Mouse (Mus musculus) kidney, postnatal 4 days (tissue): Measurements from ENCODE around the gene Krt36.
A peak's percentile ranks its signal among the peaks of the same experiment; 100 is the strongest.

ENCODE experiments used
- DNase-seq, 2 experiments: peaks; one replicate each; pipeline ENCODE4 v3.0.0; 2021; ENCODE audit warnings: mixed read lengths in 2 of 2

The Krt36 gene

GRCm38 (mm10) chr11:100087861-100088260, 17.6 kb downstream of the Krt36 start, which contains the start of gene Krt32:
Gene Krt32 (minus strand): TSS chr11:100088226.
- DNase-seq: no peak

DNA sequence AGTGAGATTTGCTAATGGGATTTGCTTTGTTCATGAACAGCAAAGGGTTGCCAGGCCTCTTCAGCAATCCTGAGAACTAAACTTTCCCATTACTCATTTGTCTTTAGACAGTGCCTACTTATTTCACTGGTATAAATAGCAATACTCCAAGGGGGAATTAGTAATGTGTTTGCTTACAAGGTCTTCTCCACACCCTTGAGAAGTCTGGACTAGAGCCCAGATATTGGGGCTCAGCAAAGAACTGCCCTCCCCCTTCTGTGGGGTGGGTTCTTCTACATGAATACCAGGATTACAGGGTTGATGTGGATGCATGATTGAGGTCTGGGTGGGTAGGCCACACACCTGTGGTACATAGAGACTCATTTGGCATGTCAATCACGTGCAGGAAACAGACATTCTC, 31.6 kb downstream of the Krt36 start:
- no peak for DNase-seq

- peak in 1 of 2 experiments; percentile 18 for DNase-seq
These were observed 38.0 kb downstream of the Krt36 start for GRCm38 (mm10) chr11:100067293-100068036.

DNA sequence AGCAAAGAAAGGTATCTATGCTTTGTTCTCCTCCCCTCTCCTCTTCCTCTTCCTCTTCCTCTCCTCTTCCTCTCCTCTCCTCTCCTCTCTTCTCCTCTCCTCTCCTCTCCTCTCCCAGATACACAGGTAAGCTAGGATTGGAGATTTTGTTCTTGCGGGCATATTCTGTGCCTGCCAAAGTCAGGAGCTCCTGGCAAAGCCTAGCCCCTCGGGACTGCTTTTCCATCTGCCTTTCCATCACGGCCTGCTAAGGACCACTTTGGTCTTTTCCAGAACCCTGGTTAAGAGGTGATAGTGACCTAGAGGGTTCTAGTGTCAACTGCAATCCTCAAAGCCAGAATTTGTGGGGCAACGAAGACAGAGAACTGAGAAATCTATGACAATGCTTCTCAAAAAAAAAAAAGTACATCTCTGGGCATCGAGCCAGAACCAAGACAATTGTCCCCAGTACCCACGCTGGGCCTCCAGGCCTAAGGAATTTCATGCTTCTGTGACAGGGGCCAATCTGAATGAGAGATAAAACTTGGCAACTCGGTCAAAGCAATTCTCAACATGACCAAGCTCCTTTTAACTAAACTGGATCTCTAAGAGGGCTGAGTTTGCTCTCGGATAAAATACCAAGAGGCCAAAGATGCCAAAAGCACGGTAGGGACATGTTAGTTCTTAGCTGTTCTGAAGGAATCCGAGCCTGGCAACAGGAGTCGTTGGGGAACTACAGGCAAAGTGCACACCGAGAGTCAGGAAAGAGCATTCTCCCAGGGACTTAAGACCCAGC, 39.0 kb downstream of the Krt36 start:
- DNase-seq: no peak

DNA sequence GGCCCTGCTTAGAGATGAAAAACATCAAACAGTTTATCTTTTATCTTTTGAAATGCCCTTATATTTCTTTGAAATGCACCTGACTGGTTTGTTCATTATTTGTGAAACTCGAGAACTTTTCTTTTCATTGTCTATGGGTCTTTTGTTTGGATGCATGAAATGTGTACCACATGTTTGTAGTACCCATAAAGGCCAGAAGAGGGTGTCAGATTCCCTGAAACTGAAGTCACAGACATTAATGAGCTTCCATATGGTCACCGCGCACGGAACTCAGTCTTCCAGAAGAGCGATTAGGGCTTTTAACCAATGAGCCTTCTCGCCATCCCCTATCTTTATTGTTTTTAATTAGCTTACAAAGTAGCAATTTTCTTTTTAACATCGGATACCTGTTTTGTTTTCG, 46.6 kb downstream of the Krt36 start:
- DNase-seq: peak in 1 of 2 experiments; percentile 5

GRCm38 (mm10) chr11:100055686-100056655, 49.5 kb downstream of the Krt36 start:
- no peak for DNase-seq
